ENCODE assay signal across 20 mouse cellular contexts in genomic region chr12:26365531-26366315, GRCm38 (mm10). TPM values are rescaled to one million over a fixed set of nuclear protein-coding genes. Genes with fewer than 3 reads are reported as not detected.
A peak's percentile ranks its signal among the peaks of the same experiment; 100 is the strongest.
DNase-seq lines count a peak whose midpoint lies in the region; ATAC-seq lines count a peak whose summit lies in the region.
"Had no signal": no experiment of that assay in that cellular context is flagged by ENCODE, and none has a peak within 500 bp of the region (broad histone marks: within the 10 kb centered on the region; RNA-seq: fewer than 3 reads in every experiment).

No protein-coding gene starts in this region.

- 73% methylated on average over 3 of the region's 3 CpGs for WGBS in heart, embryonic 13.5 days
- WGBS in forebrain, embryonic 15.5 days: 94% methylated on average over 3 of the region's 3 CpGs

- no peak overlapping the region for H3K4me3 ChIP-seq in heart, embryonic 13.5 days
- H3K4me3 ChIP-seq in brown adipose tissue, adult 24 weeks (ENCODE audit: insufficient read depth, low read depth, low read length): no peak overlapping the region
- H3K4me3 ChIP-seq in forebrain, embryonic 15.5 days: no peak overlapping the region
- H3K4me3 ChIP-seq: embryonic facial prominence, embryonic 13.5 days; midbrain, embryonic 13.5 days; neural tube, embryonic 13.5 days had no signal

- no peak for ATAC-seq in heart, embryonic 13.5 days (ENCODE audit: extremely low read depth, insufficient number of reproducible peaks, low FRiP score, low TSS enrichment)
- no peak for ATAC-seq in forebrain, embryonic 15.5 days (replicated peaks)
- ATAC-seq: CD4-positive, CD25-positive, alpha-beta regulatory T cell, adult 4 months; forebrain, postnatal 0 days; hindbrain, embryonic 16.5 days; intestine, postnatal 0 days; midbrain, embryonic 13.5 days had no signal

- no peak overlapping the region for H3K4me2 ChIP-seq in heart, embryonic 13.5 days
- no peak overlapping the region for H3K4me2 ChIP-seq in forebrain, embryonic 15.5 days (replicated peaks)
- H3K4me2 ChIP-seq: embryonic facial prominence, embryonic 13.5 days; midbrain, embryonic 13.5 days; neural tube, embryonic 13.5 days had no signal

- H3K9ac ChIP-seq in heart, embryonic 13.5 days: no peak overlapping the region
- no peak overlapping the region for H3K9ac ChIP-seq in forebrain, embryonic 15.5 days (replicated peaks)
- H3K9ac ChIP-seq: embryonic facial prominence, embryonic 13.5 days; forebrain, postnatal 0 days; liver, embryonic 14.5 days; midbrain, embryonic 13.5 days; neural tube, embryonic 13.5 days had no signal

- no peaks in the 10 kb centered on the region for H3K9me3 ChIP-seq in heart, embryonic 13.5 days
- no peaks in the 10 kb centered on the region for H3K9me3 ChIP-seq in forebrain, embryonic 15.5 days
- H3K9me3 ChIP-seq: embryonic facial prominence, embryonic 13.5 days; midbrain, embryonic 13.5 days; neural tube, embryonic 13.5 days had no signal

- DNase-seq in heart, postnatal 36 days: no peak
- peak; percentile 30 for DNase-seq in Muller cell, postnatal 12 days (ENCODE audit: inconsistent ontology term)
- peak; percentile 39 for DNase-seq in lung, postnatal 10 days
- DNase-seq in adipocyte (ENCODE audit: low spot score): no peak
- no peak for DNase-seq in retina, postnatal 1 day
- DNase-seq: adrenal gland, postnatal 36 days; forebrain, postnatal 0 days; heart, postnatal 4 days; thymus, adult 18-20 months had no signal

- H3K4me1 ChIP-seq in heart, embryonic 13.5 days: peaks cover 19% of the 10 kb centered on the region
- H3K4me1 ChIP-seq in brown adipose tissue, adult 24 weeks (ENCODE audit: control insufficient read depth, insufficient read depth, insufficient read length, low read length): peaks cover 46% of the 10 kb centered on the region
- H3K4me1 ChIP-seq in forebrain, embryonic 15.5 days: peaks cover 19% of the 10 kb centered on the region

- no peaks in the 10 kb centered on the region for H3K27me3 ChIP-seq in heart, embryonic 13.5 days (replicated peaks)
- no peaks in the 10 kb centered on the region for H3K27me3 ChIP-seq in forebrain, embryonic 15.5 days
- H3K27me3 ChIP-seq: embryonic facial prominence, embryonic 13.5 days; midbrain, embryonic 13.5 days; neural tube, embryonic 13.5 days had no signal

- H3K36me3 ChIP-seq in heart, embryonic 13.5 days: no peaks in the 10 kb centered on the region
- no peaks in the 10 kb centered on the region for H3K36me3 ChIP-seq in forebrain, embryonic 15.5 days
- H3K36me3 ChIP-seq: neural tube, embryonic 13.5 days had no signal

- H3K27ac ChIP-seq in heart, embryonic 13.5 days (replicated peaks): 0 out of 2 replicates have a peak overlapping the region, but pooled peaks have one; percentile 1
- H3K27ac ChIP-seq in brown adipose tissue, adult 24 weeks (replicated peaks; ENCODE audit: low read depth, low read length): 0 out of 2 replicates have a peak overlapping the region, but pooled peaks have one; percentile 9
- no peak overlapping the region for H3K27ac ChIP-seq in forebrain, embryonic 15.5 days (replicated peaks)
- H3K27ac ChIP-seq: embryonic facial prominence, embryonic 13.5 days; kidney, postnatal 0 days; liver, embryonic 14.5 days; midbrain, embryonic 13.5 days had no signal

- intact Hi-C loops in heart, postnatal 36 days (cut with DNase I): loop anchor here (2.0 kb wide), 1 partner anchor 49 kb away; the partner anchor contains the start of gene Rnf144a

RNA-seq across cellular contexts. Expression of gene Rnf144a, which starts 49.3 kb away (rescaled TPM):
- polyA plus RNA-seq in heart, embryonic 13.5 days (2015; fragmentation: Nextera tagmentation; extraction: Ambion mirVana): 11.2 and 11.3 TPM in 2 replicates
- total RNA-seq in heart, postnatal 36 days (2021): 10 to 100 TPM; 13.4 to 23.5 TPM
- polyA plus RNA-seq in brown adipose tissue, adult 24 weeks (2012; ENCODE audit: insufficient read depth, insufficient read length, missing spikeins): 16.9 and 22.9 TPM in 2 replicates
- polyA plus RNA-seq in forebrain, embryonic 15.5 days (2015; fragmentation: Nextera tagmentation; extraction: Ambion mirVana): 39.6 and 40.2 TPM in 2 replicates

Comparison
In these comparisons a context has a peak if more than half of its experiments do, and no peak if none do; other contexts are left out.
1. DNase-seq: peak in Muller cell, postnatal 12 days (single experiment) and lung, postnatal 10 days (single experiment); none in heart, postnatal 36 days (0 of 2), adipocyte (single experiment) and retina, postnatal 1 day (single experiment).